Mouse (Mus musculus): ENCODE results near the gene Dennd4a.

GRCm38 (mm10) chr9:64774411-64774811, 36.7 kb upstream of the Dennd4a start:
- TF ChIP-seq CTCF (IDR thresholded peaks at IDR 0.05; ENCODE audit: low read depth) (no peak), EP300 (IDR thresholded peaks at IDR 0.05; ENCODE audit: low read depth) (peak; percentile 27; the same call in 1 of the 2 replicates)

All from liver, postnatal 0 days (tissue).